Mouse (Mus musculus) left cerebral cortex, postnatal 36 days (tissue): ENCODE measurements around the gene Rhoj. TPM values are rescaled to one million over a fixed set of nuclear protein-coding genes. Genes with fewer than 3 reads are reported as not detected.
A peak's percentile ranks its signal among the peaks of the same experiment; 100 is the strongest.
"Not testable (repeated sequence)": the region's sequence is repeated elsewhere in the genome, so short reads cannot be mapped to it uniquely, and the experiment has no call there.

Source experiments
- DNase-seq, 2 experiments: peaks; one replicate each; pipeline ENCODE4 v3.0.0; 2021 to 2022; ENCODE audit warnings: low spot score in 2 of 2, mixed read lengths in 1 of 2
- intact Hi-C: fragments of 180-260 bp; cut with DNase I; formaldehyde crosslinking; loops from one replicate; pipeline ENCODE4 v1.15.1; 2025
- total RNA-seq, 2 experiments: library from RNA; stranded (reverse); gene quantifications; 2 replicates each; pipeline ENCODE4 v1.2.3; 2021

The Rhoj gene
- total RNA-seq, 2 experiments from 2014 or later, result 2.9 to 3.1 TPM

- intact Hi-C loops, result loop anchor here (5.0 kb wide), 2 partner anchors 105 to 1065 kb away; no protein-coding TSS in a partner anchor
- no peak for DNase-seq
Measured at GRCm38 (mm10) chr12:75387156-75387555, 79.0 kb downstream of the Rhoj start.

GRCm38 (mm10) chr12:75387846-75388245 is 79.7 kb downstream of the Rhoj start:
- no peak for DNase-seq
- intact Hi-C loops, result loop anchor here (5.0 kb wide), 2 partner anchors 106 to 1066 kb away; no protein-coding TSS in a partner anchor

- intact Hi-C loops, result loop anchor here (5.0 kb wide), 2 partner anchors 106 to 1066 kb away; no protein-coding TSS in a partner anchor
- no peak for DNase-seq
Measured at GRCm38 (mm10) chr12:75388521-75388920, 80.4 kb downstream of the Rhoj start.

GRCm38 (mm10) chr12:75389308-75390135 is 81.4 kb downstream of the Rhoj start:
- DNase-seq, result peak; percentile 52 to 60
- intact Hi-C loops, result loop anchor here (5.0 kb wide), 2 partner anchors 107 to 1067 kb away; no protein-coding TSS in a partner anchor

- intact Hi-C loops, result no loop called here
Measured at GRCm38 (mm10) chr12:75391526-75391925, 83.4 kb downstream of the Rhoj start.

GRCm38 (mm10) chr12:75394011-75394773 is 86.1 kb downstream of the Rhoj start:
- DNase-seq, result no peak
- intact Hi-C loops, result no loop called here

More at GRCm38 (mm10) chr12:75391526-75391925, 83.4 kb downstream of the Rhoj start:
- no peak for DNase-seq

- intact Hi-C loops, result no loop called here
Measured at GRCm38 (mm10) chr12:75396616-75397015, 88.5 kb downstream of the Rhoj start.

GRCm38 (mm10) chr12:75397077-75397476 is 89.0 kb downstream of the Rhoj start:
- no peak for DNase-seq
- intact Hi-C loops, result no loop called here

More at GRCm38 (mm10) chr12:75396616-75397015, 88.5 kb downstream of the Rhoj start:
- DNase-seq, result no peak

- intact Hi-C loops, result no loop called here
- no peak for DNase-seq
Measured at GRCm38 (mm10) chr12:75412964-75413363, 104.8 kb downstream of the Rhoj start.

GRCm38 (mm10) chr12:75414991-75415390 is 106.9 kb downstream of the Rhoj start:
- intact Hi-C loops, result no loop called here
- DNase-seq, result no peak

GRCm38 (mm10) chr12:75416681-75417080 is 108.6 kb downstream of the Rhoj start, which contains the start of gene Gphb5:
Gene Gphb5 (minus strand): TSS chr12:75416781.
- intact Hi-C loops, result no loop called here
- no peak for DNase-seq

GRCm38 (mm10) chr12:75424359-75424758 is 116.2 kb downstream of the Rhoj start:
- intact Hi-C loops, result no loop called here
- DNase-seq, result no peak

GRCm38 (mm10) chr12:75424817-75425216 is 116.7 kb downstream of the Rhoj start:
- intact Hi-C loops, result no loop called here
- DNase-seq, result no peak

GRCm38 (mm10) chr12:75425882-75426281 is 117.8 kb downstream of the Rhoj start:
- no peak for DNase-seq
- intact Hi-C loops, result no loop called here

- no peak for DNase-seq
- intact Hi-C loops, result no loop called here
Measured at GRCm38 (mm10) chr12:75428719-75429118, 120.6 kb downstream of the Rhoj start.

- DNase-seq, result no peak
- intact Hi-C loops, result no loop called here
Measured at GRCm38 (mm10) chr12:75429685-75430396, 121.7 kb downstream of the Rhoj start.

- intact Hi-C loops, DNase-seq: not testable (repeated sequence)
Measured at GRCm38 (mm10) chr12:75432400-75432799, 124.3 kb downstream of the Rhoj start.

GRCm38 (mm10) chr12:75446245-75446644 is 138.1 kb downstream of the Rhoj start:
- intact Hi-C loops, result no loop called here
- no peak for DNase-seq

GRCm38 (mm10) chr12:75448921-75449320 is 140.8 kb downstream of the Rhoj start:
- intact Hi-C loops, result no loop called here
- DNase-seq, result no peak
